Mouse (Mus musculus): ENCODE measurements around the gene Tarm1.

DNA sequence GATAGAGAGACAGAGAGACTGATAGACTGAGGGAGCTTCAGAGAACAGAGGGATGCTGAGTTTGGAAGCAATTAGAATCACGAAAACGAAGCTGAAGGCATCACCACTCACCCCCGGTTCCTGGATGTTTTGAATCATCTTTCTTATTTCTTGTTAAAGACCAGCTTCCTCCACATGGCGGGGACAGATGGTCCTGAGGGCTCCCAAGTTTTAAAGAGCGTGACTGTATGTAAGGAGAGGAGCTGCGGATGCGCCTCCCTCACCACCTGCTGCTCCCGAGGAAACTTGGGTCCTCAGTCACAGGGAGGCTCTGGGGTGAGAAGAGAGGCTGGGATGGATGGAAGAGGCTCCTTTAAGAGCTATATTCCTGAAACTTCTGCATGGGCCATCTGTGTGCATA, 42.2 kb downstream of the Tarm1 start:
- no peak for TF ChIP-seq CTCF (IDR thresholded peaks at IDR 0.05; ENCODE audit: borderline replicate concordance, insufficient read depth, low read depth, low read length)
- TF ChIP-seq POLR2A (IDR thresholded peaks at IDR 0.05; ENCODE audit: borderline replicate concordance, insufficient read depth, low read length): no peak
